Mouse (Mus musculus) CH12.LX (cell line): ENCODE measurements around the gene Efemp2. TPM values are rescaled to one million over a fixed set of nuclear protein-coding genes. Genes with fewer than 3 reads are reported as not detected.

Source experiments
- DNase-seq: peaks from one replicate; pipeline ENCODE4 v3.0.0-alpha.2; 2013; ENCODE audit errors: extremely low read depth
- H3K27ac ChIP-seq: 2 replicates; pipeline ENCODE4 v1.5.1; 2012; ENCODE audit warnings: low read depth, mild to moderate bottlenecking, control low read depth, moderate library complexity; ENCODE audit not compliant: insufficient read depth
- H3K27me3 ChIP-seq: replicated peaks from 2 replicates; pipeline ENCODE3; 2012; ENCODE audit warnings: inconsistent platforms
- H3K36me3 ChIP-seq, 2 experiments: replicated peaks in 1 of 2; 2 replicates each; pipeline versions ENCODE3 to v1.6.1; 2012; ENCODE audit warnings: inconsistent platforms in 1 of 2, low read length in 1 of 2, mild to moderate bottlenecking in 1 of 2, mixed read lengths in 1 of 2, moderate library complexity in 1 of 2; ENCODE audit not compliant: control insufficient read depth in 1 of 2, insufficient read depth in 1 of 2
- H3K4me1 ChIP-seq, 2 experiments: 2 replicates each; pipeline ENCODE4 v1.6.1; 2012; ENCODE audit warnings: inconsistent platforms in 1 of 2, moderate library complexity in 1 of 2; ENCODE audit not compliant: insufficient read depth in 2 of 2, control insufficient read depth in 1 of 2
- H3K4me2 ChIP-seq: 2 replicates; pipeline ENCODE4 v1.6.1; 2012; ENCODE audit warnings: low read depth, mild to moderate bottlenecking, control low read depth; ENCODE audit not compliant: poor library complexity, insufficient read depth, severe bottlenecking
- H3K4me3 ChIP-seq, 3 experiments: fragments of 150-350 bp in 1 of 3; sonication (generic) in 1 of 3; replicated peaks in 1 of 3; 2 replicates each; pipeline versions ENCODE3 to v1.5.1; 2011 to 2012; ENCODE audit warnings: low read depth in 2 of 3, low read length in 2 of 3, mild to moderate bottlenecking in 2 of 3, moderate library complexity in 2 of 3, control low read depth in 1 of 3, improper control_type of control experiment in 1 of 3, inconsistent platforms in 1 of 3, mixed read lengths in 1 of 3; ENCODE audit not compliant: poor library complexity in 1 of 3
- H3K79me2 ChIP-seq: replicated peaks from 2 replicates; pipeline ENCODE4 v1.6.1; 2012; ENCODE audit warnings: mild to moderate bottlenecking, moderate library complexity; ENCODE audit not compliant: control insufficient read depth, poor library complexity, insufficient read depth, severe bottlenecking; ENCODE audit errors: extremely low read depth
- H3K9ac ChIP-seq: 2 replicates; pipeline ENCODE4 v1.6.1; 2012; ENCODE audit warnings: low read depth, mild to moderate bottlenecking, control low read depth, moderate library complexity; ENCODE audit not compliant: insufficient read depth
- H3K9me3 ChIP-seq: replicated peaks from 2 replicates; pipeline ENCODE3; 2012; ENCODE audit warnings: low read length, inconsistent platforms, mixed read lengths
- BHLHE40 ChIP-seq: IDR thresholded peaks from 2 replicates; pipeline ENCODE4 v1.6.1; 2011; ENCODE audit warnings: mild to moderate bottlenecking, low read depth, low read length, improper control_type of control experiment
- CTCF ChIP-seq, 2 experiments: IDR thresholded peaks in 1 of 2; conservative IDR thresholded peaks in 1 of 2; 2 replicates each; pipeline ENCODE4 v1.5.1; 2011 to 2012; ENCODE audit warnings: low read depth in 2 of 2, low read length in 2 of 2, improper control_type of control experiment in 1 of 2, inconsistent platforms in 1 of 2, mild to moderate bottlenecking in 1 of 2, moderate library complexity in 1 of 2
- E2F4 ChIP-seq: IDR thresholded peaks from 2 replicates; pipeline ENCODE4 v1.6.1; 2011; ENCODE audit warnings: low read depth, low read length, improper control_type of control experiment; ENCODE audit not compliant: insufficient replicate concordance
- ELF1 ChIP-seq: IDR thresholded peaks from 2 replicates; pipeline ENCODE4 v1.6.1; 2014; ENCODE audit warnings: low read depth, mild to moderate bottlenecking, inconsistent platforms, low read length, improper control_type of control experiment
- GABPA ChIP-seq: IDR thresholded peaks from 2 replicates; pipeline ENCODE4 v1.6.1; 2012; ENCODE audit warnings: low read depth, low read length, improper control_type of control experiment, inconsistent platforms; ENCODE audit not compliant: insufficient replicate concordance
- HCFC1 ChIP-seq: IDR thresholded peaks from 2 replicates; pipeline ENCODE4 v1.6.1; 2012; ENCODE audit warnings: low read depth, mild to moderate bottlenecking, inconsistent platforms, low read length, improper control_type of control experiment
- JUND ChIP-seq: conservative IDR thresholded peaks from 2 replicates; pipeline ENCODE4 v1.6.1; 2011; ENCODE audit warnings: low read depth, low read length, improper control_type of control experiment
- MAZ ChIP-seq: IDR thresholded peaks from 2 replicates; pipeline ENCODE4 v1.6.1; 2012; ENCODE audit warnings: low read depth, mild to moderate bottlenecking, inconsistent platforms, low read length, improper control_type of control experiment, moderate library complexity
- MXI1 ChIP-seq: IDR thresholded peaks from 2 replicates; pipeline ENCODE4 v1.6.1; 2011; ENCODE audit warnings: mild to moderate bottlenecking, low read depth, low read length, improper control_type of control experiment
- MYC ChIP-seq: IDR thresholded peaks from 2 replicates; pipeline ENCODE4 v1.6.1; 2011; ENCODE audit warnings: low read depth, mild to moderate bottlenecking, improper control_type of control experiment, low read length
- RAD21 ChIP-seq: IDR thresholded peaks from 2 replicates; pipeline ENCODE4 v1.6.1; 2011; ENCODE audit warnings: low read depth, mild to moderate bottlenecking, low read length, improper control_type of control experiment, moderate library complexity
- SIN3A ChIP-seq: IDR thresholded peaks from 2 replicates; pipeline ENCODE4 v1.6.1; 2012; ENCODE audit warnings: low read length, improper control_type of control experiment, inconsistent platforms
- TBP ChIP-seq: conservative IDR thresholded peaks from 2 replicates; pipeline ENCODE4 v1.6.1; 2011; ENCODE audit warnings: low read depth, low read length, improper control_type of control experiment
- UBTF ChIP-seq: IDR thresholded peaks from 2 replicates; pipeline ENCODE4 v1.6.1; 2012; ENCODE audit warnings: low read depth, mild to moderate bottlenecking, inconsistent platforms, low read length, improper control_type of control experiment, moderate library complexity
- USF2 ChIP-seq: conservative IDR thresholded peaks from 2 replicates; pipeline ENCODE4 v1.6.1; 2011; ENCODE audit warnings: low read depth, low read length, improper control_type of control experiment
- ZMIZ1 ChIP-seq: IDR thresholded peaks from 2 replicates; pipeline ENCODE4 v1.6.1; 2012; ENCODE audit warnings: low read depth, mild to moderate bottlenecking, inconsistent platforms, low read length, improper control_type of control experiment
- dilution Hi-C: fragments of 300-500 bp; cut with MboI; formaldehyde crosslinking; loops from 2 replicates; pipeline ENCODE4 v1.14.3; 2020; ENCODE audit warnings: low sequenced_read_pairs; ENCODE audit not compliant: extremely low pct_unique_long_range_greater_than_20kb, extremely low pct_ligation_motif_present
- in situ Hi-C: fragments of 300-500 bp; cut with MboI; formaldehyde crosslinking; loops from 3 replicates; pipeline ENCODE4 v1.14.3; 2019; ENCODE audit warnings: low sequenced_read_pairs, low pct_ligation_motif_present, low pct_unique_long_range_greater_than_20kb, mixed read lengths
- polyA plus RNA-seq: library from polyadenylated mRNA; unstranded; fragments of >175 nt; gene quantifications from 2 replicates; pipeline ENCODE4 v1.2.1, GENCODE M21; 2012; ENCODE audit warnings: low read depth; ENCODE audit not compliant: insufficient read length
- total RNA-seq, 2 experiments: library from RNA; depleted of rRNA; stranded (reverse); fragments of 300-350 nt in 1 of 2; fragments of >200 nt in 1 of 2; gene quantifications; 2 replicates each; pipeline ENCODE4 v1.2.3; 2012 to 2014

Gene Efemp2
- total and polyA plus RNA-seq, 3 experiments = 0.50 to 0.51 TPM; not detected in 1

DNA sequence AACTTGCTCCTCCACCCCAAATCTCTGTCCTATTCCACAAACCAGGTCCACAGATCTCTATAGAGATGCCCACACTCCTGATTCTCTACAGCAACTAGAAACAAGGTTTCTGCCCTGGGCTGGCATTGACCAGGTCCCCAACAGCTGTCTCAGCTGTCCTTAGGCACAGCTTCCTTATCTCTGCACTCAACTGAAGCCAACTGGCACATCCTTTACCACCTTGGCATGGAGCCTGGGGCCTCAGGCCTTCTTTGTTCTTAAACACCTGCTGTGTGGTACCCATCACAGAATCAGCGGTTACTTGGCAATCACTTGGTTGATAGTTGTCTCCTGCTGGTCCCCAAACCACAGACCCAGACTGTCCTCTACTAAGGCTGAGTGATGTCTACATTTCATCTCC is 43.3 kb upstream of the Efemp2 start:
- no peak for DNase-seq
- H3K4me3 ChIP-seq = no peak overlapping the region
- H3K9ac ChIP-seq = no peak overlapping the region
- TF ChIP-seq GABPA = no peak
- TF ChIP-seq USF2 = no peak
- peaks cover 8% of the 10 kb centered on the region for H3K27me3 ChIP-seq
- H3K36me3 ChIP-seq = peaks cover 14 to 19% of the 10 kb centered on the region in 2 experiments
- in situ Hi-C loops = no loop called here
- H3K79me2 ChIP-seq = no peaks in the 10 kb centered on the region; the same call in 1 of the 2 replicates
- H3K4me1 ChIP-seq = peaks cover 23 to 50% of the 10 kb centered on the region in 2 experiments
- H3K27ac ChIP-seq = no peak overlapping the region
- H3K4me2 ChIP-seq = no peak overlapping the region
- H3K9me3 ChIP-seq = no peaks in the 10 kb centered on the region
- dilution Hi-C loops = no loop called here

DNA sequence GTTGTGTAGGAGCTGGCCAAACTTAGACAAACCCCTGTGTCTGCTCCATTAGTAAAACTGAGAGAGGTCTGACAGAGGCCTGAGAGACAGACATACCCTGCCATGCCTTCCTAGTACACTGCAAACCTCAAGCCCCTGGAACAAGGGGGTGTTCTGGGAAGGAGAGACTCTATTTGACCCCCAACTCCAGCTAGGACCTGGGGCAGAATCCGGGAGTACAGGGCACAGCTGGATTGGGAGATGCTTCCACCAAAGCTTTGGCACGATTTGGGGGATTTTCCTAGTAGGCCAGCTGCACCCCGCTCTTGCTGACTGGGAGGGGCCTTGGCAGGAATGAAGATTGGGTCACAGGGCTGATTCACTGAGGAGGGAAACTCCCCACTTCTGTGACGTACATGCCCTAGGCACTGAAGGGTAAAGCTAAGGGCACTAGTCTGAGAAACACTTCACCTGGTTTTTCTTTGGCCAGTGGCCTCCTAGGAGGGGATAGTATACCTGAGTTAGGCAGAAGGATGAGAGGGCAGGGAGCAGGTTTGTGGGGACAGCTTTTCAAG is 41.8 kb upstream of the Efemp2 start:
- peaks cover 16 to 37% of the 10 kb centered on the region in 2 experiments for H3K4me1 ChIP-seq
- peaks cover 3 to 8% of the 10 kb centered on the region in 2 experiments for H3K36me3 ChIP-seq
- TF ChIP-seq JUND = no peak
- TF ChIP-seq USF2 = no peak
- no peak for TF ChIP-seq CTCF (conservative IDR thresholded peaks at IDR 0.05 in 1 of 2, IDR thresholded peaks at IDR 0.05 in 1 of 2; ENCODE audit: low read depth in 2 of 2, low read length in 2 of 2)
- TF ChIP-seq HCFC1 = no peak
- no peak for TF ChIP-seq MYC
- TF ChIP-seq TBP = no peak
- no peak for TF ChIP-seq MXI1
- H3K4me3 ChIP-seq = no peak overlapping the region
- H3K79me2 ChIP-seq = no peaks in the 10 kb centered on the region
- in situ Hi-C loops = no loop called here
- no peak overlapping the region for H3K4me2 ChIP-seq
- dilution Hi-C loops = no loop called here
- DNase-seq = peak; percentile 34
- no peak overlapping the region for H3K9ac ChIP-seq
- H3K27me3 ChIP-seq = peaks cover 14% of the 10 kb centered on the region
- no peak overlapping the region for H3K27ac ChIP-seq
- no peaks in the 10 kb centered on the region for H3K9me3 ChIP-seq

DNA sequence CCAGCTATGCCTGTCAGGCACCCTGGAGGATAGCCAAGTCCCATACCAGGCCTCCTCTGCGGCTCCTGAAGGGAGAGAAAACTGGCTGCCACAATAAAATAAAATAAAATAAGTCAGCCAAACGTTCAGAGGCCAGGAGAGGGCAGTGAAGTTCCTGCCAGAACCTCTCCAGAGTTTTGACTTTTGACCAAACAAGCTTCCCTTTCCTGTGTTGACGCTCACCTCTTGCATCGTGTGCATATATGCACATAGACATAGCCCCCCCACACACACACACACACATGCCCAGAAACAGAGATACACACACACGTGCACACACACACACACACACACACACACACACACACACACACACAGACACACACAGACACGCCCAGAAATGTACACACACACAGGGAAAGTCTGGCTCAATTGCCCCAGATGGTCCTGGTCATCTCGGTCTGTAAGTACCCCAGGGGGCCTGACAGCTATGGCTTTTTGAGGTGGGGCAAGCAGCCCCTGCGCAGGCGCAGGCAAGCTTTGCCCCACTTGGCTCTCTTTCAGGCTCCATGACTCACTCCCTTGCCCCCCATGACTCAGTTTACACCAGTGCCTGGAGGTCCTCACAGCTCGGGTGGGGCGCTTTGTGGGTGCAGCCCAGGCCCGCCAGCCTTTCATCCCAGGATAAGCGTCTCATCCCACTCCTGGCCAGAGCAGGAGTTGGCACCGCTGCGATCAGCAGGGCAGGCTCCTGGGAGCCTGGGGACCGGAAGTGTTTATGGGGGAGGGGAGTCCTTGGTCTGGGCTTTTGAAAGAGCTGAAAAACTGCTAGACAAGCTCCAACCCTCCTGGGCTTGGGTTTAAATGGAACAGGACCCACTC is 40.5 kb upstream of the Efemp2 start:
- H3K9ac ChIP-seq = no peak overlapping the region
- no peak for DNase-seq
- peaks cover 0 to 2% of the 10 kb centered on the region in 2 experiments for H3K36me3 ChIP-seq
- TF ChIP-seq ELF1 = peak; percentile 21; the same call in 1 of the 2 replicates
- TF ChIP-seq CTCF (conservative IDR thresholded peaks at IDR 0.05 in 1 of 2, IDR thresholded peaks at IDR 0.05 in 1 of 2; ENCODE audit: low read depth in 2 of 2, low read length in 2 of 2) = peak in 1 of 2 experiments; percentile 51; a peak in 2 of 4 replicates
- no peak for TF ChIP-seq SIN3A
- no peak for TF ChIP-seq UBTF
- 0 out of 2 replicates have a peak, but pooled peaks have one; percentile 23 for TF ChIP-seq BHLHE40
- TF ChIP-seq RAD21 = peak; percentile 33
- no peak for TF ChIP-seq MAZ
- no peak for TF ChIP-seq ZMIZ1
- TF ChIP-seq E2F4 = no peak
- H3K79me2 ChIP-seq = no peaks in the 10 kb centered on the region
- dilution Hi-C loops (no loop called here), in situ Hi-C loops (no loop called here)
- peaks cover 23% of the 10 kb centered on the region for H3K27me3 ChIP-seq
- H3K4me2 ChIP-seq = no peak overlapping the region
- no peaks in the 10 kb centered on the region for H3K9me3 ChIP-seq
- no peak overlapping the region for H3K27ac ChIP-seq
- no peak overlapping the region for H3K4me3 ChIP-seq
- peaks cover 16 to 38% of the 10 kb centered on the region in 2 experiments for H3K4me1 ChIP-seq
